Mouse (Mus musculus) embryonic facial prominence, embryonic 12.5 days (tissue): Measurements from ENCODE around the gene Trpc3. TPM values are rescaled to one million over a fixed set of nuclear protein-coding genes. Genes with fewer than 3 reads are reported as not detected.

Experiments used
- ATAC-seq: fragments of 200-750 bp; cut with Nextera tagmentation; 2 replicates; pipeline ENCODE4 v1.8.0; 2017; ENCODE audit not compliant: insufficient number of reproducible peaks, insufficient read depth, low FRiP score, low TSS enrichment
- H3K27ac ChIP-seq: fragments of 300-500 bp; sonication (generic); 2 replicates; pipeline ENCODE4 v1.5.1; 2016; ENCODE audit warnings: mild to moderate bottlenecking
- H3K27me3 ChIP-seq: fragments of 300-500 bp; sonication (generic); 2 replicates; pipeline ENCODE4 v1.6.1; 2016; ENCODE audit warnings: mild to moderate bottlenecking, moderate library complexity
- H3K36me3 ChIP-seq: fragments of 300-500 bp; sonication (generic); 2 replicates; pipeline ENCODE4 v1.6.1; 2016; ENCODE audit warnings: mild to moderate bottlenecking
- H3K4me1 ChIP-seq: fragments of 300-500 bp; sonication (generic); 2 replicates; pipeline ENCODE4 v1.6.1; 2016
- H3K4me2 ChIP-seq: fragments of 300-500 bp; sonication (generic); replicated peaks from 2 replicates; pipeline ENCODE4 v1.6.1; 2016; ENCODE audit warnings: mild to moderate bottlenecking, moderate library complexity
- H3K4me3 ChIP-seq: fragments of 300-500 bp; sonication (generic); 2 replicates; pipeline ENCODE4 v1.5.1; 2016; ENCODE audit warnings: mild to moderate bottlenecking
- H3K9ac ChIP-seq: fragments of 300-500 bp; sonication (generic); 2 replicates; pipeline ENCODE4 v1.6.1; 2016; ENCODE audit warnings: mild to moderate bottlenecking, moderate library complexity
- H3K9me3 ChIP-seq: fragments of 300-500 bp; sonication (generic); 2 replicates; pipeline ENCODE4 v1.6.1; 2016; ENCODE audit warnings: mild to moderate bottlenecking, moderate library complexity
- WGBS: fragments of 180-500 bp; shearing (Covaris S2); methylation state at CpG from one replicate; pipeline ENCODE4 v1.1.7; 2016; 5-methylcytosine and 5-hydroxymethylcytosine counted together
- polyA plus RNA-seq: library from polyadenylated mRNA; unstranded; fragments of >200 nt; fragmentation: Nextera tagmentation; extraction: Ambion mirVana; gene quantifications from 2 replicates; pipeline ENCODE4 v1.2.1, GENCODE M21; 2016

The Trpc3 gene
- polyA plus RNA-seq, 1 experiment from 2014 or later, result 5.9 TPM

GRCm38 (mm10) chr3:36571827-36572378 lies 118.1 kb downstream of the Trpc3 start, which contains the start of gene Ccna2:
TSS of gene Ccna2 (minus strand) at chr3:36572150.
- WGBS, result under 1% methylated on average over 60 of the region's 60 CpGs
- ATAC-seq, result peak; percentile 100
- Histone ChIP-seq H3K4me3 (peak within 1 kb of the TSS; percentile 92), H3K4me2 (peak within 1 kb of the TSS; percentile 80), H3K9me3 (no peaks in the 10 kb centered on the region), H3K9ac (peak within 1 kb of the TSS; percentile 79), H3K36me3 (peaks cover 29% of the 10 kb centered on the region), H3K4me1 (peaks cover 17% of the 10 kb centered on the region), H3K27ac (peak within 1 kb of the TSS; percentile 86), H3K27me3 (no peaks in the 10 kb centered on the region)

- Histone ChIP-seq H3K36me3 (peaks cover 34% of the 10 kb centered on the region), H3K27ac (peak overlapping the region; percentile 86), H3K4me3 (peak overlapping the region; percentile 92), H3K27me3 (no peaks in the 10 kb centered on the region), H3K9me3 (no peaks in the 10 kb centered on the region), H3K4me2 (peak overlapping the region; percentile 80), H3K4me1 (peaks cover 17% of the 10 kb centered on the region), H3K9ac (peak overlapping the region; percentile 79)
- ATAC-seq, result peak; percentile 28
- WGBS, result 1% methylated on average over 46 of the region's 46 CpGs
Observed at GRCm38 (mm10) chr3:36571361-36571826, 118.6 kb downstream of the Trpc3 start.

Other genes starting within 250 kb of the Trpc3 start
- gene Anxa5, start 214.3 kb downstream of the Trpc3 start, polyA plus RNA-seq, result 190 and 196 TPM in 2 replicates
- 0.96 and 1.0 TPM in 2 replicates for gene 1810062G17Rik, start 214.2 kb downstream of the Trpc3 start, polyA plus RNA-seq
- 0.23 and 0.41 TPM in 2 replicates for gene Gm11549, start 168.4 kb downstream of the Trpc3 start, polyA plus RNA-seq
- gene Exosc9, start 137.6 kb downstream of the Trpc3 start, polyA plus RNA-seq, result 67.0 and 73.0 TPM in 2 replicates
- gene Ccna2, start 118.0 kb downstream of the Trpc3 start, polyA plus RNA-seq, result 171 and 188 TPM in 2 replicates
- gene Bbs7, start 76.7 kb downstream of the Trpc3 start, polyA plus RNA-seq, result 18.0 and 20.2 TPM in 2 replicates
- gene 4932438A13Rik, start 172.9 kb upstream of the Trpc3 start, polyA plus RNA-seq, result 55.0 and 60.0 TPM in 2 replicates